Comparison of ENCODE assay signal across 8 mouse cellular contexts in the genomic region with DNA sequence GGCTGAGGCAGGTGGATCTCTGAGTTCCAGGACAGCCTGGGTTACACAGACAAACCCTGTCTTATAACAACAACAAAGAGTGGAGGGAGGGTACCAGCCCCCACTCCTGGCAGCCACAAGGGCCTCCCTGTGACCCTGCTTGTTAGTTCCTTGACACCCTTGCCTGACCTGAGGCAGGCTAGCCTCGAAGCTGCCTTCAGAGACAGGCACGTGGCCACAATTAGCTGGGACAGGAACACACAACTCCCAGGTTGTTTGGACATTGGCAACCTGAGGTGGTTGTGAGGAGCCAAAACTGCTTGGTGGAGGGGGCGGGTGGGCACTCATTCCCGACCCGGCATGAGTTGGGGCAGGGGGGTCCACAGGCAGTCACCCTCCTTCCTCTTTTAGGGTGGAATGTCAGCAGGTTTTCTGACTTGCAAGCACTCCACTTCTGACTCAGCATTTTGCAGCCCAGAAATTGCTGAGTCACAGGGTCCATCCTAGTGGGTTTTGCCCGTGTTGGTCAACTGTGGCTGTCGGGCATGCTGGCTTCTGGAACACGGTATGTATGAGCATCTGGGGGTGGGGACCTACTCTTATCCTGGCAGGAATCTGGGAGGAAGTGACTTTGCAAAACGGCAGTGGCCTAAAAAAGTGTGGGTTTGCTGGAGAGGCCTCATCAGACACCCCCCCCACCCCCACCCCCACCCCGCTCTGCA. TPM values are rescaled to one million over a fixed set of nuclear protein-coding genes. Genes with fewer than 3 reads are reported as not detected.
DNase-seq lines count a peak whose midpoint lies in the region; ATAC-seq and TF ChIP-seq lines count a peak whose summit lies in the region.

No protein-coding gene starts in this region.

- 74% methylated on average over 10 of the region's 10 CpGs for WGBS in hindbrain, postnatal 0 days
- 80% methylated on average over 10 of the region's 10 CpGs for WGBS in hindbrain, embryonic 12.5 days
- 12% methylated on average over 10 of the region's 10 CpGs for WGBS in liver, embryonic 15.5 days (ENCODE audit: insufficient replicate concordance)
- 85% methylated on average over 10 of the region's 10 CpGs for WGBS in forebrain, embryonic 13.5 days

- ATAC-seq in hindbrain, postnatal 0 days: no peak
- no peak for ATAC-seq in hindbrain, embryonic 12.5 days (ENCODE audit: low FRiP score)
- no peak for ATAC-seq in liver, embryonic 15.5 days (ENCODE audit: insufficient read depth)
- no peak for ATAC-seq in forebrain, embryonic 13.5 days
- no peak for ATAC-seq in monocyte, adult 5-6 weeks (replicated peaks; ENCODE audit: insufficient number of reproducible peaks, low FRiP score, low TSS enrichment, poor library complexity, severe bottlenecking)

- peaks cover 9% of the 10 kb centered on the region for H3K79me2 ChIP-seq in CH12.LX (replicated peaks; ENCODE audit: control insufficient read depth, extremely low read depth, insufficient read depth, poor library complexity, severe bottlenecking)

- no peak overlapping the region for H3K9ac ChIP-seq in hindbrain, postnatal 0 days (replicated peaks; ENCODE audit: low read length)
- H3K9ac ChIP-seq in hindbrain, embryonic 12.5 days: no peak overlapping the region
- H3K9ac ChIP-seq in CH12.LX (ENCODE audit: insufficient read depth, low read depth): no peak overlapping the region; the same call in 1 of the 2 replicates
- H3K9ac ChIP-seq in liver, embryonic 15.5 days: peak overlapping the region; percentile 98
- no peak overlapping the region for H3K9ac ChIP-seq in forebrain, embryonic 13.5 days

- peaks cover 10% of the 10 kb centered on the region for H3K4me1 ChIP-seq in hindbrain, postnatal 0 days (ENCODE audit: insufficient read depth, low read length)
- H3K4me1 ChIP-seq in hindbrain, embryonic 12.5 days: peaks cover 18% of the 10 kb centered on the region
- H3K4me1 ChIP-seq in CH12.LX (ENCODE audit: control insufficient read depth in 1 of 2, insufficient read depth in 2 of 2): peaks cover 21 to 71% of the 10 kb centered on the region in 2 experiments
- peaks cover 42% of the 10 kb centered on the region for H3K4me1 ChIP-seq in bone marrow macrophage, adult 2 months (ENCODE audit: control insufficient read depth, insufficient read depth, low read length)
- peaks cover 80% of the 10 kb centered on the region for H3K4me1 ChIP-seq in liver, embryonic 15.5 days (replicated peaks)
- peaks cover 32% of the 10 kb centered on the region for H3K4me1 ChIP-seq in forebrain, embryonic 13.5 days

- no peak overlapping the region for H3K4me2 ChIP-seq in hindbrain, postnatal 0 days (ENCODE audit: low read depth, low read length)
- no peak overlapping the region for H3K4me2 ChIP-seq in hindbrain, embryonic 12.5 days (replicated peaks)
- peak overlapping the region; percentile 72 for H3K4me2 ChIP-seq in CH12.LX (ENCODE audit: insufficient read depth, low read depth, poor library complexity, severe bottlenecking)
- H3K4me2 ChIP-seq in liver, embryonic 15.5 days: peak overlapping the region; percentile 74
- no peak overlapping the region for H3K4me2 ChIP-seq in forebrain, embryonic 13.5 days

- no peaks in the 10 kb centered on the region for H3K9me3 ChIP-seq in hindbrain, postnatal 0 days (ENCODE audit: low read length)
- H3K9me3 ChIP-seq in hindbrain, embryonic 12.5 days (replicated peaks): no peaks in the 10 kb centered on the region
- H3K9me3 ChIP-seq in CH12.LX (replicated peaks; ENCODE audit: low read length): no peaks in the 10 kb centered on the region
- no peaks in the 10 kb centered on the region for H3K9me3 ChIP-seq in liver, embryonic 15.5 days (replicated peaks)
- H3K9me3 ChIP-seq in forebrain, embryonic 13.5 days (replicated peaks): no peaks in the 10 kb centered on the region

- TF ChIP-seq RAD21 in CH12.LX (IDR thresholded peaks at IDR 0.05; ENCODE audit: low read depth, low read length): no peak

- TF ChIP-seq EP300 in CH12.LX (IDR thresholded peaks at IDR 0.05; ENCODE audit: low read length): peak; percentile 56; the same call in 1 of the 2 replicates

- TF ChIP-seq POLR2A in CH12.LX (IDR thresholded peaks at IDR 0.05; ENCODE audit: low read depth, low read length): no peak
- no peak for TF ChIP-seq POLR2A in bone marrow macrophage, adult 2 months (IDR thresholded peaks at IDR 0.05; ENCODE audit: borderline replicate concordance, low read depth, low read length)

- in situ Hi-C loops in CH12.LX (cut with MboI; ENCODE audit: low pct_ligation_motif_present, low pct_unique_long_range_greater_than_20kb, low sequenced_read_pairs): no loop called here

- H3K27me3 ChIP-seq in hindbrain, postnatal 0 days (ENCODE audit: insufficient read depth, low read length): no peaks in the 10 kb centered on the region
- H3K27me3 ChIP-seq in hindbrain, embryonic 12.5 days: peaks cover 17% of the 10 kb centered on the region
- H3K27me3 ChIP-seq in CH12.LX (replicated peaks): no peaks in the 10 kb centered on the region
- peaks cover 19% of the 10 kb centered on the region for H3K27me3 ChIP-seq in liver, embryonic 15.5 days
- H3K27me3 ChIP-seq in forebrain, embryonic 13.5 days: peaks cover 17% of the 10 kb centered on the region

- no peak overlapping the region for H3K4me3 ChIP-seq in hindbrain, postnatal 0 days (ENCODE audit: low read length)
- H3K4me3 ChIP-seq in hindbrain, embryonic 12.5 days: no peak overlapping the region
- H3K4me3 ChIP-seq in CH12.LX (replicated peaks in 1 of 3; ENCODE audit: low read depth in 2 of 3, low read length in 2 of 3, poor library complexity in 1 of 3): peak overlapping the region in 1 of 3 experiments; percentile 23
- peak overlapping the region; percentile 16 for H3K4me3 ChIP-seq in bone marrow macrophage, adult 2 months (ENCODE audit: insufficient read depth, low read length)
- peak overlapping the region; percentile 94 for H3K4me3 ChIP-seq in liver, embryonic 15.5 days (replicated peaks)
- H3K4me3 ChIP-seq in forebrain, embryonic 13.5 days: no peak overlapping the region

- H3K27ac ChIP-seq in hindbrain, postnatal 0 days: no peak overlapping the region
- no peak overlapping the region for H3K27ac ChIP-seq in hindbrain, embryonic 12.5 days
- H3K27ac ChIP-seq in CH12.LX (ENCODE audit: insufficient read depth, low read depth): peak overlapping the region; percentile 79
- peak overlapping the region; percentile 83 for H3K27ac ChIP-seq in bone marrow macrophage, adult 2 months (ENCODE audit: insufficient read depth, low read depth, low read length)
- H3K27ac ChIP-seq in liver, embryonic 15.5 days (replicated peaks): peak overlapping the region; percentile 98
- no peak overlapping the region for H3K27ac ChIP-seq in forebrain, embryonic 13.5 days

- peaks cover 4% of the 10 kb centered on the region; the same call in 1 of the 2 replicates for H3K36me3 ChIP-seq in hindbrain, postnatal 0 days (ENCODE audit: insufficient read depth, low read length)
- peaks cover 10% of the 10 kb centered on the region for H3K36me3 ChIP-seq in hindbrain, embryonic 12.5 days
- peaks cover 18 to 43% of the 10 kb centered on the region in 2 experiments for H3K36me3 ChIP-seq in CH12.LX (replicated peaks in 1 of 2; ENCODE audit: control insufficient read depth in 1 of 2, insufficient read depth in 1 of 2, low read length in 1 of 2)
- H3K36me3 ChIP-seq in liver, embryonic 15.5 days (replicated peaks): peaks cover 30% of the 10 kb centered on the region
- peaks cover 9% of the 10 kb centered on the region for H3K36me3 ChIP-seq in forebrain, embryonic 13.5 days (ENCODE audit: poor library complexity, severe bottlenecking)

- peak; percentile 28 for DNase-seq in hindbrain, postnatal 0 days (ENCODE audit: low spot score)
- peak; percentile 83 for DNase-seq in CH12.LX (ENCODE audit: extremely low read depth)
- DNase-seq in layer of hippocampus, adult 8-10 months (ENCODE audit: low spot score in 2 of 2): no peak

- TF ChIP-seq CTCF in hindbrain, postnatal 0 days (IDR thresholded peaks at IDR 0.05; ENCODE audit: low read depth): no peak
- TF ChIP-seq CTCF in CH12.LX (conservative IDR thresholded peaks at IDR 0.05 in 1 of 2, IDR thresholded peaks at IDR 0.05 in 1 of 2; ENCODE audit: low read depth in 2 of 2, low read length in 2 of 2): no peak
- TF ChIP-seq CTCF in bone marrow macrophage, adult 2 months (IDR thresholded peaks at IDR 0.05; ENCODE audit: low read depth, low read length): no peak

- dilution Hi-C loops in CH12.LX (cut with MboI; ENCODE audit: extremely low pct_ligation_motif_present, extremely low pct_unique_long_range_greater_than_20kb, low sequenced_read_pairs): loop anchor here (25.0 kb wide), 1 partner anchor 176 kb away; the partner anchor contains the start of gene Tmem106c

RNA-seq across cellular contexts. Expression of gene Slc48a1, which starts 8.2 kb away (rescaled TPM):
- 84.4 and 89.3 TPM in 2 replicates for total RNA-seq in hindbrain, postnatal 0 days (2014; rRNA removed)
- 140 and 152 TPM in 2 replicates for polyA plus RNA-seq in hindbrain, postnatal 0 days (2015; fragmentation: Nextera tagmentation; extraction: Ambion mirVana)
- 41.6 and 43.3 TPM in 2 replicates for polyA plus RNA-seq in hindbrain, embryonic 12.5 days (2016; fragmentation: Nextera tagmentation; extraction: Ambion mirVana)
- total RNA-seq in CH12.LX (2012; rRNA removed): 35.0 and 39.4 TPM in 2 replicates
- total RNA-seq in CH12.LX (2014; rRNA removed): 23.2 and 25.4 TPM in 2 replicates
- 50.6 and 56.0 TPM in 2 replicates for polyA plus RNA-seq in CH12.LX (2012; ENCODE audit: insufficient read length, low read depth)
- 261 and 265 TPM in 2 replicates for polyA plus RNA-seq in bone marrow macrophage, adult 2 months (2012; ENCODE audit: insufficient read depth, insufficient read length, missing spikeins)
- polyA plus RNA-seq in liver, embryonic 15.5 days (2015; fragmentation: Nextera tagmentation; extraction: Ambion mirVana): 101 and 106 TPM in 2 replicates
- 44.1 and 45.2 TPM in 2 replicates for polyA plus RNA-seq in forebrain, embryonic 13.5 days (2015; fragmentation: Nextera tagmentation; extraction: Ambion mirVana)
- total RNA-seq in layer of hippocampus, adult 8-10 months (2022): 100 to 1,000 TPM; 131 to 151 (median 146) TPM
- 20.0 to 22.8 TPM (median 22.4 TPM) in 3 replicates for total RNA-seq in monocyte, adult 5-6 weeks (2017)

RNA-seq across cellular contexts. Expression of gene Rapgef3, which starts 18.8 kb away (rescaled TPM):
- total RNA-seq in hindbrain, postnatal 0 days (2014; rRNA removed): 26.4 and 41.9 TPM in 2 replicates
- 10.3 and 12.2 TPM in 2 replicates for polyA plus RNA-seq in hindbrain, postnatal 0 days (2015; fragmentation: Nextera tagmentation; extraction: Ambion mirVana)
- 9.1 and 10.7 TPM in 2 replicates for polyA plus RNA-seq in hindbrain, embryonic 12.5 days (2016; fragmentation: Nextera tagmentation; extraction: Ambion mirVana)
- total RNA-seq in CH12.LX (2012; rRNA removed) (2.8 and 3.4 TPM in 2 replicates), CH12.LX (2014; rRNA removed) (2.2 and 3.2 TPM in 2 replicates)
- 1.7 and 2.5 TPM in 2 replicates for polyA plus RNA-seq in CH12.LX (2012; ENCODE audit: insufficient read length, low read depth)
- 2.6 and 3.7 TPM in 2 replicates for polyA plus RNA-seq in bone marrow macrophage, adult 2 months (2012; ENCODE audit: insufficient read depth, insufficient read length, missing spikeins)
- 1.7 and 2.1 TPM in 2 replicates for polyA plus RNA-seq in liver, embryonic 15.5 days (2015; fragmentation: Nextera tagmentation; extraction: Ambion mirVana)
- 6.7 and 7.8 TPM in 2 replicates for polyA plus RNA-seq in forebrain, embryonic 13.5 days (2015; fragmentation: Nextera tagmentation; extraction: Ambion mirVana)
- total RNA-seq in layer of hippocampus, adult 8-10 months (2022): 10 to 100 TPM; 52.2 to 70.6 (median 55.7) TPM
- 0.19 to 5.1 TPM (median 1.8 TPM) in 3 replicates for total RNA-seq in monocyte, adult 5-6 weeks (2017)

RNA-seq across cellular contexts. Expression of gene Endou, which starts 55.4 kb away (rescaled TPM):
- total RNA-seq in hindbrain, postnatal 0 days (2014; rRNA removed): 0.10 TPM in 1 of 2 replicates, not detected in the other
- polyA plus RNA-seq in hindbrain, postnatal 0 days (2015; fragmentation: Nextera tagmentation; extraction: Ambion mirVana): 0.44 and 0.49 TPM in 2 replicates
- 0.25 TPM in 2 replicates for polyA plus RNA-seq in hindbrain, embryonic 12.5 days (2016; fragmentation: Nextera tagmentation; extraction: Ambion mirVana)
- total RNA-seq in CH12.LX (2012; rRNA removed) (38.9 and 49.5 TPM in 2 replicates), CH12.LX (2014; rRNA removed) (60.5 and 66.9 TPM in 2 replicates)
- 64.0 and 69.8 TPM in 2 replicates for polyA plus RNA-seq in CH12.LX (2012; ENCODE audit: insufficient read length, low read depth)
- polyA plus RNA-seq in bone marrow macrophage, adult 2 months (2012; ENCODE audit: insufficient read depth, insufficient read length, missing spikeins): not detected in 2 replicates
- polyA plus RNA-seq in liver, embryonic 15.5 days (2015; fragmentation: Nextera tagmentation; extraction: Ambion mirVana): 0.10 and 0.18 TPM in 2 replicates
- 0.25 and 0.26 TPM in 2 replicates for polyA plus RNA-seq in forebrain, embryonic 13.5 days (2015; fragmentation: Nextera tagmentation; extraction: Ambion mirVana)
- 1 to 10 TPM in 2 of 4 experiments, under 1 TPM in 2; 0.69 to 3.6 (median 2.2) TPM for total RNA-seq in layer of hippocampus, adult 8-10 months (2022)
- total RNA-seq in monocyte, adult 5-6 weeks (2017): 0.32 to 1.6 TPM in 2 of 3 replicates, not detected in the other

RNA-seq across cellular contexts. Expression of gene Hdac7, which starts 57.7 kb away (rescaled TPM):
- total RNA-seq in hindbrain, postnatal 0 days (2014; rRNA removed): 23.6 and 28.6 TPM in 2 replicates
- polyA plus RNA-seq in hindbrain, postnatal 0 days (2015; fragmentation: Nextera tagmentation; extraction: Ambion mirVana): 21.7 and 23.7 TPM in 2 replicates
- 26.7 and 29.1 TPM in 2 replicates for polyA plus RNA-seq in hindbrain, embryonic 12.5 days (2016; fragmentation: Nextera tagmentation; extraction: Ambion mirVana)
- 18.0 and 21.7 TPM in 2 replicates for total RNA-seq in CH12.LX (2012; rRNA removed)
- total RNA-seq in CH12.LX (2014; rRNA removed): 17.7 and 19.8 TPM in 2 replicates
- polyA plus RNA-seq in CH12.LX (2012; ENCODE audit: insufficient read length, low read depth): 47.8 and 55.2 TPM in 2 replicates
- polyA plus RNA-seq in bone marrow macrophage, adult 2 months (2012; ENCODE audit: insufficient read depth, insufficient read length, missing spikeins): 14.8 and 16.0 TPM in 2 replicates
- 5.7 and 6.5 TPM in 2 replicates for polyA plus RNA-seq in liver, embryonic 15.5 days (2015; fragmentation: Nextera tagmentation; extraction: Ambion mirVana)
- 20.3 and 23.3 TPM in 2 replicates for polyA plus RNA-seq in forebrain, embryonic 13.5 days (2015; fragmentation: Nextera tagmentation; extraction: Ambion mirVana)
- total RNA-seq in layer of hippocampus, adult 8-10 months (2022): 10 to 100 TPM; 28.0 to 41.5 (median 34.1) TPM
- total RNA-seq in monocyte, adult 5-6 weeks (2017): 6.5 to 17.5 TPM (median 10.7 TPM) in 3 replicates

Comparison
In these comparisons a context has a peak if more than half of its experiments do, and no peak if none do; other contexts are left out.
1. DNase-seq: peak in hindbrain, postnatal 0 days (single experiment) and CH12.LX (single experiment); none in layer of hippocampus, adult 8-10 months (0 of 2).
2. H3K27ac ChIP-seq: peak in CH12.LX (single experiment), bone marrow macrophage, adult 2 months (single experiment) and liver, embryonic 15.5 days (single experiment); none in hindbrain, postnatal 0 days (single experiment), hindbrain, embryonic 12.5 days (single experiment) and forebrain, embryonic 13.5 days (single experiment).
3. H3K4me2 ChIP-seq: peak in CH12.LX (single experiment) and liver, embryonic 15.5 days (single experiment); none in hindbrain, postnatal 0 days (single experiment), hindbrain, embryonic 12.5 days (single experiment) and forebrain, embryonic 13.5 days (single experiment).
4. H3K4me3 ChIP-seq: peak in bone marrow macrophage, adult 2 months (single experiment) and liver, embryonic 15.5 days (single experiment); none in hindbrain, postnatal 0 days (single experiment), hindbrain, embryonic 12.5 days (single experiment) and forebrain, embryonic 13.5 days (single experiment).
5. RNA of gene Endou, which starts 55.4 kb away (polyA plus RNA-seq): 64.0 to 69.8 TPM in CH12.LX; 0.44 to 0.49 TPM in hindbrain, postnatal 0 days, 0.25 to 0.26 TPM in forebrain, embryonic 13.5 days, 0.25 TPM in hindbrain, embryonic 12.5 days, 0.10 to 0.18 TPM in liver, embryonic 15.5 days and not detected in bone marrow macrophage, adult 2 months; every median in the first group is over 10 times any median in the second.